Mouse (Mus musculus) 3134 (cell line): ENCODE measurements around the gene Adk.

ENCODE experiments used
- DNase-seq: peaks from one replicate; pipeline ENCODE4 v3.0.0-alpha.2; 2011; ENCODE audit warnings: low spot score; ENCODE audit not compliant: insufficient read length; ENCODE audit errors: extremely low read depth

Adk gene

DNA sequence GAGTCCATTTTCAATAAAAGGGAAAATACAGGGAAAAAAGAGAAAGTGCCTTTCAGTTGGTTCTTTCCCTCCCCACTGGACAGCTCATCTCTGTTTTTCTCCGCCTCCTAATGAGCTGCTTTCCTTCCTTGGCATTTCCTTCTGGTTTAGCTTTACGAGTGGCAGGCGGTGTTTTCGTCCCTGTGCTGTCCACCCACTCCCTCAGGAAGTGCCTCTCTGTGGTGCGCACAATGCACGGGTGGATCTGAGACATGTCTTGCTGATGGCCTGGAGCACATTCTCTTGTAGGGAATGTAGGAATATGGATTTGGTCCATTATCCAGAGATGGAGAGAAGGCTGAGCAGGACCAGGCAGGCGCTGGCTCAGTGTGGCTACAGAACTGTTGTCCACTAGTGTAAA lies 47.0 kb downstream of the Adk start:
- DNase-seq: no peak

DNA sequence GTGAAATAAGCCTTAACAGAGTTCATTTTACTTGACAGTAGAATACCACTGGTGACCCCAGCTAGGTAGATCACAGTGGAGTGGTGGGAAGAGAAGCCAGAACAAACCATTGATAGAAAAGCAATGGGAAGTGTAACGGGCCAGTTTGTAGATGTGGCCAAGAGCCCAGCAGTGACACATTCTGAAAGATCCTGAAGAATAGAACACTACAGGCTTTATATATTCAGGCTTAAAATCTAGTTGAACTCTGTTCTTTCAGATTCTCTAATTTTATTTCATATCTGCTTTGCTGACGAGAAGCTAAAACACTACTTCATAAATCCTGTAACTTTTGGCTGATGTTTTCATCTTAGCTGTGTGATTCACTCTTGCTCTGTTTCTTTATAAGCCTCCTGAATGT lies 48.5 kb downstream of the Adk start:
- no peak for DNase-seq

DNA sequence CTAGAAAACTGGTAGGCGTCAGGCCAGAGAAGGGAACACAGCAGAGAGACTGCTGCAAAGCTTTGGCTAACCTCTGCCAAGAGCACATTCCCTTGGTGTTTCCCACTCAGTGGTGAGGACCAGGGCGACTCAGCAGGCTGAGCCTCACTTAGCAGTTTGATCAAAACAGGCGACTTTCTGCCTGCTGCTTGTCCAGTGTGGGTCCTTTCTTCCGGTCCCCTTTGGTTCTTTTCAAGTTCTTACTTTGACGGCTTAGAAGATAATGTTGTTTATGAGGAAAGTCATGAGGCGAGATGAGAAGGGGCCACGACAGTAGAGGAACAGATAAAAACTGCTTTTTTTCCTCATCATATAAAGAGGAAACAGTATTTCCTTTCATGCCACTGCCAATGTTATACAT lies 49.2 kb downstream of the Adk start:
- DNase-seq: peak; percentile 9

GRCm38 (mm10) chr14:21102666-21103203 lies 50.4 kb downstream of the Adk start:
- no peak for DNase-seq

- DNase-seq: no peak
These were observed 52.7 kb downstream of the Adk start for GRCm38 (mm10) chr14:21105049-21105448.

DNA sequence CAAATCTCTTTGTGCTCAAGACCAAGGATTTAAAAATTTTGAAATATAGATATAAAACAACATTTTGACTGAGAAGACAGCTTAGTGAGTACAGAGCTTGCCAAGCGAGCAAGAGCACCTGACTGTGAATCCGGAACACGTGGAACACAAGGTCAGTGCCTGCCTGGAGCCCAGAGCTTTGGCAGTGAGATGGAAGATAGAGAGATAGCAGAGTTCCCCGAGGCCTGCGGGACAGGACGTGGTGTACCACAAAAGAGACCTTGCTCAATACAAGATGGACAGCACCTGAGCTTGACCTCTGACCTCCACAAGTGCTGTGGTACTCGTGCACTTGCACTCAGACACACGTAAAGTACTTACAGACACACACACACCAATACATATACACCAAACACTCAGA lies 54.2 kb downstream of the Adk start:
- DNase-seq: no peak

DNA sequence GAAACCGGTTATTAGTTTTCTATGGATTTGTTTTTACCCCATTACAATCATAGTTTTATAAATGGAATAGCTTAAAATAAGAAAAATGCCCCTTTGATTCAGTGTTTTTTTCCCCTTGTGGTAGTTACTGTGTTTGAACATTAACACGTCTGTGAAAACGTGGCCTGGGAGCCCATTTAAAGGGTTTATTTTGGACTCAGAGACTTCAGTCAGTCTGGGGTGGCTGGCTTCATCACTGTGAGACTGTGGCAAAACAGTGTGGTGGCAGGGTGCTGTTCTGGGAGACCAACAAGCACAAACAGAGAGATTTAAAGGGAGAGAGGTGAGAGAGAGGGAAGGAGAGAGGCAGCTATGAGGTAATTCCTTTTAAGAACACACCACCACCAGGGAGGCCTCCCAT lies 55.2 kb downstream of the Adk start:
- DNase-seq: no peak

DNA sequence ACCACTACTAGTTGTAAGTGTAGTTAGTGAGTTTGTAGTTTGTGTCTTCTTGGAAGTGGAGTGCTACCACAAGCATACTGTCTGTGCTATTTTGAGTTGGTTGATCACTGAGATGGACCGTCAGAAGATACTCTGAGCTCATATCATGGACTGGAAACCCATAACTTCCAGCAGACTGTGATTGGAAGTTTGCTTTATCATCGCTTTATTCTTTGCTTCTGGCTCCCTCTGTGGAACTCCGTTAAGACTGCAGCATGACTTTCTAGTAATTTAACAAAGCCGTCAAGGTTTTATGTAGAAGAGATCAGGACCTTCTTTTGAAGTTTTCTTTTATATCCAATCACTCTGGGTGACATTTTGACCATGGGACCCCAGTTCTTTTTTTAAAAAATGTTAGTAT lies 58.1 kb downstream of the Adk start:
- DNase-seq: no peak

DNA sequence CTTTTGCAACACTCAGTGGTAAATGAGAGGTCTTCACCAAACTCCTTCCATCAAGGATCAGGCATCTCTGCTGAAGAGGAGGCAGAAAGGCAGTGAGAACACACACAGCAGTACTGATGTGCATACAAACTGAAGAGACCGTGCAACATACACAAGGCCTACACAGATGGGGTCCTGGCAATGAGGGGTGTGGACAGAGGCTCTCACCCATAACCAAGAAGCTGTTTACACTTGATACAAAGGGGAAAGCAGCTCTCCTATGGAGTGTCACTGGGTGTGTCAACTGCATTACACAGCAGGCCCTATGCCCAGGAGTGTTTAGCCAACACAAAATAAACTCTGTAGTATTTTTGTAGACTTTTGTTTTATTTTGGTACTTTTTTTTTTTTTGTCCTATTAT lies 59.1 kb downstream of the Adk start:
- DNase-seq: no peak

- no peak for DNase-seq
These were observed 59.8 kb downstream of the Adk start for GRCm38 (mm10) chr14:21112174-21112573.

- DNase-seq: no peak
These were observed 60.4 kb downstream of the Adk start for GRCm38 (mm10) chr14:21112742-21113141.

DNA sequence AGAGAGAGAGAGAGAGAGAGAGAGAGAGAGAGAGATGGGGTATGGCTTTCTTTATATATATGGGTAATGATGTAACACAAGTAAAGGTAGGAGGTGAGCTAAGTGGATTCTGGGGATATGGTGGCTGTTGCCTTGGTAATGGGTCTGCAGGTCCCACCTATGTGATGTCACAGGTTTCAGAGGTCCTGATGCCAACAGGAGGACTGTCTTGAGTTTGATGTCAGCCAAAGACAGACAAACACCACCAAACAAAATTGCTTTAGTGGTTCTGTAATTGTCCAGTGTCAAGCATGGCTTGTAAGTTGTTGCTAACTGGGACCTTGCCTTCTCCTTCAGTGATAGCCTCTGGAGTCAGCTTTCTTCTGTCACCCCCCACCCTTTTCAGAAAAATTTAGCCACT lies 62.0 kb downstream of the Adk start:
- DNase-seq: no peak

DNA sequence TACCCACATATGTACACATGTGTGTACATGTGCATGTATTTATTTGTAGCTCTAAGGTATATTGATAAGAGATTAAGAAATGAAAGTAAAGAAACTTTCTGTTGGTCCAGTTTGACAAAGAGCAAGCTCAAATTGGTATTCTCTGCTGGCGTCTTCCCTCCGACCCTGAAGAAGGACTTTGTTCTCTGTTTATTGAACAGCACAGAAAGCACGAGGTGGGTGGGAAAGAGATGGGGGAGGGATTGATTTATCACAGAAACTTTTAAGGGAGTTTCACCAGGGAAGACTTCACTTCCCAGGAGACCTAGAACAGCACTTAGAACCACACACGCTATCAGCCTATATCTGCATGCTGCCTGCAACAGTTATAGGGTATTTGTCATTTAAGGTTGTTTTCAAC lies 62.9 kb downstream of the Adk start:
- DNase-seq: no peak

- no peak for DNase-seq
These were observed 63.6 kb downstream of the Adk start for GRCm38 (mm10) chr14:21115888-21116460.

- no peak for DNase-seq
These were observed 65.7 kb downstream of the Adk start for GRCm38 (mm10) chr14:21118095-21118494.

DNA sequence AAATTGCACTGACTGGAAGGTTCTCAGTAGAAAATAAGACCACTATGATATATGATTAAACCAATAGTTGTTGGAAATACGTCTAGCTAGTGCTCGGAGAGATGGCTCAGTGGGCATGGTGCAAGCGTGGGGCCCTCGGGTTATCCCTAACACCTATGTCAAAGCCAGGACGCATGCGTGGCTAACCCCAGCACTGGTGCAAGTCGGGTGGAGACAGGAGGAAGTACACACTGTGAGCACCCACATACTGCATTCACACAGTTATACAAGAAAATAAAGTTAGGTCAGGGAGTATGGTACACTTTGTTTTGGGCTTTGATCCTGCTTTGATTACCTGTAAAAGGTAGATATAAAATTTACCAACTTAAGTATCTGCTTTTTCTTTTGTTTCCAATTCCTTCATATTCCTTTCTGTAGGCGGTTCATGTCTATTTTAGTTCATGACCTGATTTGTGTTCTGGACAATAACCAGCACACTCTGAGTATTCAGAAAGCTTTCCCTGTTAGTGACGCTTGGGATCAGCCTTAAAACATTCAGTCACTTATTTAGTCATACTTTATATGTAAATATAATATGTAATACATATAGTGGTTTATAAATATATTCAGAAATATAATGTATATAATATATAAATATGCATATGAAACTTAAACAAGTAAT lies 67.4 kb downstream of the Adk start:
- no peak for DNase-seq

DNA sequence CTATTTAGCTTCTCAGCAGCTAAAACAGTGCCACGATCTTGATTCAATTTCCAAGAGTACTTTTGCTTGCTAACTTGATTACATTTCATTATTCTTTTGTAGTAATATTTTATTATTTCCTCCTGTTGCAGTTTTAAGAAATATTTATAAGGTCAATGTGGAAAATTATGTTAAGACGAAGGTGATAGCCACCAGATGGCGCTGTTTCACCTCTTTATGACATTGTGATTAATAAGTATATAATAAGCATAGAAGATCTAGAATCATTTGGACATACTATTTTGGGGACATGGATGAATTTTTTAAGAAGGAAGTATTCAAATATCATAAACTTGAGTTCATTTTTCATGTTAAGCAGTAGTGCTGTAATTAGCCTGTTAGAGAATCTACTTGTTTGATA lies 68.1 kb downstream of the Adk start:
- no peak for DNase-seq

GRCm38 (mm10) chr14:21127215-21127614 lies 74.8 kb downstream of the Adk start:
- DNase-seq: no peak

- DNase-seq: peak; percentile 15
These were observed 84.5 kb downstream of the Adk start for GRCm38 (mm10) chr14:21136906-21137305.

GRCm38 (mm10) chr14:21142603-21143002 lies 90.2 kb downstream of the Adk start:
- no peak for DNase-seq

- no peak for DNase-seq
These were observed 91.2 kb downstream of the Adk start for GRCm38 (mm10) chr14:21143406-21144115.

DNA sequence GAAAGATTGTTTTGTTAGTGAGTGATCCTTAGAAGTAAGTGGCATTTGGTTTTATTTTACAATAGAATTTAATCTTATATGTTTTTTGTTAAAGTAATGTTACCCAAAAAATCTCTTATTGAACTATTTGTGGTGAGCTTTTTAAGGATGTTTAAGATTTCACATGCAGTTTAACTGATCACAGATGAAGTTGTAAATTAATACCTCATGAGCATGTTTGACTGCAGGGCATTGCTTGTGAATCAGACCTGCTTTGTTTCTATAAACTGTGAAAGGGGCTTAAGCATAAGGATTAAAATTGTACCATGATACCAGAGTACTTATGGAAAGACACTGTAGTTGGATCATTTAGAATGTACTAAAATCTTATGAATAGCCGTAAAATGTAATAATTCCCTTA lies 94.8 kb downstream of the Adk start:
- DNase-seq: no peak
